Comparison of ENCODE assay signal across 18 mouse cellular contexts in the genomic region with DNA sequence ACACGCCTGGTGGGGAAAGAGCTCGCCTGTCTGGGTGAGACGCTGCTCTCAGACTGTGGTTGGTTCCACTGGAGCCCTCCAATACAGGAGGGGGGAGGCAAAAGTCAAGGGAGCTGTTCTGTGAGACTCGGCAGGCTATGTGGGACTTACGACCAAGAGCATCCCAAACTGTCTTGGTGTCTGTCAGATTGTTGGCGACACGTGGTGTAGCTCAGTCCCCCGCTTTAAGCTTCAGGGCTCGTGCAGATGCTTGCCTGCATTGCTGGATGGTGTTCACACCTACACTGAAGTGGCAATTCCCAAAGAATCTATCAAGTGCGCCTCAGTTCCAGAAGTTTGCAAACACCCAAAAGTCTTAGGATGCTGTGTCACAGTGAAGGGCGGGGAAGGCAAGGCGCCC.
DNase-seq lines count a peak whose midpoint lies in the region; ATAC-seq lines count a peak whose summit lies in the region.
"Had no signal": no experiment of that assay in that cellular context is flagged by ENCODE, and none has a peak within 500 bp of the region (broad histone marks: within the 10 kb centered on the region; RNA-seq: fewer than 3 reads in every experiment).

No protein-coding gene starts in this region.

- no peak for DNase-seq in frontal cortex, postnatal 14 days (ENCODE audit: low spot score in 2 of 2)
- peak; percentile 63 for DNase-seq in brain, adult 2 months (ENCODE audit: low read depth, low spot score)
- no peak for DNase-seq in spleen, postnatal 36 days (ENCODE audit: low spot score in 2 of 2)
- DNase-seq: adrenal gland, adult 2 months; adrenal gland, adult 8-10 months; adrenal gland, postnatal 10 days; adrenal gland, postnatal 14 days; adrenal gland, postnatal 25 days; adrenal gland, postnatal 36 days; B cell, adult 2 months; cerebellum, adult 11 months; cerebellum, adult 11-12 months; cerebellum, adult 18-20 months; cerebellum, adult 2 months had no signal

- peak; percentile 57; the same call in 1 of the 2 replicates for ATAC-seq in frontal cortex, adult (ENCODE audit: low TSS enrichment)
- ATAC-seq: activated CD4-positive, CD25-positive, alpha-beta regulatory T cell, adult 4 months; CD4-positive, CD25-positive, alpha-beta regulatory T cell, adult 4 months; Patski had no signal
